Mouse (Mus musculus): Measurements from ENCODE around the gene Galnt17.

DNA sequence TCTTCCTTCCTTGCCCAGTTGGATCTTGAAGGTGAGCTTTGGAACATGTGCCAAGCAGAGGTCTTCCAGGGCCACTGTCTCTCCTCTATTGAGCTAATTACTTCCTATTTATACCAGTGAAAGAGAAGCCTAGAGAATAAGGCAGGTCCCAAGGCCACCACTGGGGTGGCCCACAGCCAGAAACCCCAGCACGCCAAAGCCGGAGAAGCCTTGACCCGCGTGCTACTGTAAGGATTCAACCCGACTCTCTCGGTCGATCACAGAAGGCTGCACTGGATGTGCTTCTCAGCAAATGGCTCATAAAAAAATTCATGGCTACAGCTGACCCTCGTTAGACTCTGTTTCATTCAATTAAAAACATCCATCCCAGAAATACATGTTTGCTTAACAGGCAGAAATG, 71.4 kb downstream of the Galnt17 start:
- no peak for TF ChIP-seq POLR2A (IDR thresholded peaks at IDR 0.05; ENCODE audit: low read depth, low read length)
- no peak for TF ChIP-seq CTCF (IDR thresholded peaks at IDR 0.05; ENCODE audit: extremely low read depth, insufficient read length, insufficient replicate concordance, low read depth, low read length)
